Mouse (Mus musculus) forebrain, embryonic 11.5 days (tissue): Measurements from ENCODE around the gene Agxt. TPM values are rescaled to one million over a fixed set of nuclear protein-coding genes. Genes with fewer than 3 reads are reported as not detected.
A peak's percentile ranks its signal among the peaks of the same experiment; 100 is the strongest.

ENCODE experiments used
- ATAC-seq: fragments of 200-750 bp; cut with Nextera tagmentation; replicated peaks from 2 replicates; pipeline ENCODE4 v1.8.0; 2017; ENCODE audit warnings: moderate TSS enrichment; ENCODE audit not compliant: low FRiP score
- DNase-seq: peaks from one replicate; pipeline ENCODE4 v3.0.0-alpha.2; 2017; ENCODE audit warnings: low spot score
- H3K27ac ChIP-seq: fragments of 300-500 bp; sonication (generic); 2 replicates; pipeline ENCODE4 v1.5.1; 2014; ENCODE audit warnings: low read depth, low read length
- H3K27me3 ChIP-seq: fragments of 300-500 bp; sonication (generic); 2 replicates; pipeline ENCODE4 v1.6.1; 2014; ENCODE audit warnings: mild to moderate bottlenecking, low read length, mixed read lengths; ENCODE audit not compliant: control insufficient read depth, insufficient read depth
- H3K36me3 ChIP-seq: fragments of 300-500 bp; sonication (generic); 2 replicates; pipeline ENCODE4 v1.6.1; 2014; ENCODE audit warnings: mild to moderate bottlenecking, low read length, moderate library complexity, mixed read lengths; ENCODE audit not compliant: control insufficient read depth, insufficient read depth
- H3K4me1 ChIP-seq: fragments of 300-500 bp; sonication (generic); replicated peaks from 2 replicates; pipeline ENCODE4 v1.6.1; 2014; ENCODE audit warnings: low read length, mixed read lengths; ENCODE audit not compliant: control insufficient read depth, insufficient read depth
- H3K4me2 ChIP-seq: fragments of 300-500 bp; sonication (generic); 2 replicates; pipeline ENCODE4 v1.6.1; 2014; ENCODE audit warnings: low read depth, mild to moderate bottlenecking, low read length, moderate library complexity, mixed read lengths; ENCODE audit not compliant: severe bottlenecking
- H3K4me3 ChIP-seq: fragments of 300-500 bp; sonication (generic); 2 replicates; pipeline ENCODE4 v1.5.1; 2014; ENCODE audit warnings: low read depth, low read length
- H3K9ac ChIP-seq: fragments of 300-500 bp; sonication (generic); 2 replicates; pipeline ENCODE4 v1.6.1; 2014; ENCODE audit warnings: low read length
- H3K9me3 ChIP-seq: fragments of 300-500 bp; sonication (generic); 2 replicates; pipeline ENCODE4 v1.6.1; 2016; ENCODE audit warnings: low read length, mixed read lengths; ENCODE audit not compliant: control insufficient read depth
- WGBS: fragments of 180-500 bp; shearing (Covaris S2); extraction: QIAGEN DNeasy Blood & Tissue Kit; methylation state at CpG from one replicate; pipeline ENCODE4 v1.1.7; 2014; 5-methylcytosine and 5-hydroxymethylcytosine counted together
- polyA plus RNA-seq: library from polyadenylated mRNA; unstranded; fragments of >200 nt; fragmentation: Nextera tagmentation; extraction: Ambion mirVana; gene quantifications from 2 replicates; pipeline ENCODE4 v1.2.1, GENCODE M21; 2014

Gene Agxt
- polyA plus RNA-seq, result not detected in 2 replicates

- H3K9me3 ChIP-seq, result no peaks in the 10 kb centered on the region
- no peak for ATAC-seq
- WGBS, result 91% methylated on average over 12 of the region's 12 CpGs
- no peak within 1 kb of the TSS for H3K4me3 ChIP-seq
- no peak for DNase-seq
- H3K4me1 ChIP-seq, result no peaks in the 10 kb centered on the region
- H3K27ac ChIP-seq, result no peak within 1 kb of the TSS
- no peak within 1 kb of the TSS for H3K9ac ChIP-seq
- no peaks in the 10 kb centered on the region for H3K27me3 ChIP-seq
- no peaks in the 10 kb centered on the region for H3K36me3 ChIP-seq
- no peak within 1 kb of the TSS for H3K4me2 ChIP-seq
Observed at GRCm38 (mm10) chr1:93135036-93135526, at the start of gene Agxt. TSS of gene Agxt (plus strand) at chr1:93135240.

GRCm38 (mm10) chr1:93092582-93092981 lies 42.5 kb upstream of the Agxt start:
- Histone ChIP-seq H3K9ac (no peak overlapping the region), H3K4me3 (no peak overlapping the region), H3K27me3 (no peaks in the 10 kb centered on the region), H3K36me3 (peaks cover under 1% of the 10 kb centered on the region; the same call in 1 of the 2 replicates), H3K4me1 (peaks cover 9% of the 10 kb centered on the region; the same call in 1 of the 2 replicates), H3K27ac (no peak overlapping the region), H3K4me2 (no peak overlapping the region), H3K9me3 (no peaks in the 10 kb centered on the region)
- 86% methylated on average over 3 of the region's 3 CpGs for WGBS
- DNase-seq (peak; percentile 33), ATAC-seq (no peak)

- no peak overlapping the region for H3K9ac ChIP-seq
- no peaks in the 10 kb centered on the region for H3K9me3 ChIP-seq
- H3K27ac ChIP-seq, result no peak overlapping the region
- H3K4me1 ChIP-seq, result peaks cover 9% of the 10 kb centered on the region; the same call in 1 of the 2 replicates
- no peaks in the 10 kb centered on the region; the same call in 1 of the 2 replicates for H3K36me3 ChIP-seq
- H3K27me3 ChIP-seq, result no peaks in the 10 kb centered on the region; the same call in 1 of the 2 replicates
- 83% methylated on average over 5 of the region's 5 CpGs for WGBS
- no peak overlapping the region for H3K4me2 ChIP-seq
- no peak for ATAC-seq
- peak; percentile 35 for DNase-seq
- H3K4me3 ChIP-seq, result no peak overlapping the region
Observed at GRCm38 (mm10) chr1:93098956-93099355, 36.1 kb upstream of the Agxt start.

DNA sequence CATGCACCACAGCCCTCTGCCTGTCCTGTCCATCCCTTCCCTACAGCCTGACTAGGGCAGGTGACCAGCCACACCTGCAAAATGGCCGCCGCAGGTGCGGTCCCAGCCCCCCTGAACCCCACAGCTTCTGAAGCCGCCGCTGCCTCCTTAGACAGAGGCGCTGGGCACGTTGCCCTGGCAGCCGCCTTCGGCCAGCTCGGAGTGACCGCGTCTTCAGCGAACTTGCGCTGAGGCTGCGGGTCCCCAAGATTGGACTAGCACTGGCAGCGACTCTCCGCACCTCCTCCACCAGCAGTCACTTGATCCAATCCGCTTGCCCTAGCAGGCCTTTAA lies 34.8 kb upstream of the Agxt start:
- H3K4me3 ChIP-seq, result peak overlapping the region; percentile 59
- peaks cover 9% of the 10 kb centered on the region; the same call in 1 of the 2 replicates for H3K4me1 ChIP-seq
- H3K9ac ChIP-seq, result peak overlapping the region; percentile 75
- no peaks in the 10 kb centered on the region for H3K9me3 ChIP-seq
- no peaks in the 10 kb centered on the region; the same call in 1 of the 2 replicates for H3K36me3 ChIP-seq
- WGBS, result 2% methylated on average over 18 of the region's 18 CpGs
- DNase-seq, result no peak
- H3K4me2 ChIP-seq, result peak overlapping the region; percentile 92
- no peaks in the 10 kb centered on the region; the same call in 1 of the 2 replicates for H3K27me3 ChIP-seq
- H3K27ac ChIP-seq, result no peak overlapping the region
- ATAC-seq, result peak; percentile 4; the same call in 1 of the 2 replicates

GRCm38 (mm10) chr1:93100576-93101491 lies 34.2 kb upstream of the Agxt start:
- H3K36me3 ChIP-seq, result no peaks in the 10 kb centered on the region; the same call in 1 of the 2 replicates
- H3K4me1 ChIP-seq, result 0 out of 2 replicates have a peak, but pooled peaks cover 3% of the 10 kb centered on the region
- DNase-seq (peak; percentile 78), ATAC-seq (peak; percentile 64)
- peak overlapping the region; percentile 28; the same call in 1 of the 2 replicates for H3K27ac ChIP-seq
- WGBS, result under 1% methylated on average over 48 of the region's 49 CpGs
- peak overlapping the region; percentile 92 for H3K4me2 ChIP-seq
- H3K9me3 ChIP-seq, result no peaks in the 10 kb centered on the region
- peak overlapping the region; percentile 59 for H3K4me3 ChIP-seq
- H3K9ac ChIP-seq, result peak overlapping the region; percentile 75
- H3K27me3 ChIP-seq, result no peaks in the 10 kb centered on the region; the same call in 1 of the 2 replicates

DNA sequence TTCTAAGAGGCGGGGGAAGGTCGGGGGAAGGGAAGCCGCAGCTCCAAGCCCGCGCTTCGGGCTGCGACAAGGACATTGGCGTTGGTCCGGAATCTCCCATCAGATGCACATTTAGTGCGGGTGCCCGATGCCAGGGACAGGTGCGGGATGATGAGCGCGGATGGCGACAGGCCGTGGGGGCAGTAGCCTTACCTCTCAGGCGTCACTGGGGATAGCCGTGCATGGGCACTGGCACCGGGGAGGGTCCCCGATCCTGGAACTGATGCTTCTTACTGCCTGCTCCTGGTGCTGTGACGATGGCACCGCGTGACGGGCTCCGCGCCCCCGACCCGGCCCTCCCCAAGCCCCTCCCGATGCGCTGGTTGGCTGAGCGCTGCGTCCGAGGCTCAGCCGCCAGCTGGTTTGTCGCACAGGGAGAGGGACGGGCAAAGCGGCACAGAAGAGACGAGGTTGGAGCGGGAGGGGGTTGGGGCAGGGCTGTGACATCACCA lies 33.4 kb upstream of the Agxt start, which contains the start of gene Kif1a:
Kif1a (minus strand) TSS at position 381 of the 491 bp plus-strand sequence.
- Histone ChIP-seq H3K4me1 (no peaks in the 10 kb centered on the region), H3K4me3 (peak within 1 kb of the TSS; percentile 59), H3K9me3 (no peaks in the 10 kb centered on the region), H3K4me2 (peak within 1 kb of the TSS; percentile 92), H3K27me3 (no peaks in the 10 kb centered on the region; the same call in 1 of the 2 replicates), H3K9ac (peak within 1 kb of the TSS; percentile 75), H3K27ac (peak within 1 kb of the TSS; percentile 28; the same call in 1 of the 2 replicates), H3K36me3 (no peaks in the 10 kb centered on the region; the same call in 1 of the 2 replicates)
- ATAC-seq, result peak; percentile 90
- WGBS, result under 1% methylated on average over 39 of the region's 39 CpGs
- peak; percentile 91 for DNase-seq

GRCm38 (mm10) chr1:93102700-93103099 lies 32.3 kb upstream of the Agxt start:
- 65% methylated on average over 7 of the region's 7 CpGs for WGBS
- Histone ChIP-seq H3K36me3 (no peaks in the 10 kb centered on the region), H3K27me3 (no peaks in the 10 kb centered on the region; the same call in 1 of the 2 replicates), H3K9ac (no peak overlapping the region), H3K4me1 (no peaks in the 10 kb centered on the region), H3K27ac (no peak overlapping the region), H3K9me3 (no peaks in the 10 kb centered on the region), H3K4me2 (no peak overlapping the region), H3K4me3 (no peak overlapping the region)
- DNase-seq, result peak; percentile 49
- ATAC-seq, result no peak

GRCm38 (mm10) chr1:93114713-93115463 lies 20.2 kb upstream of the Agxt start:
- H3K36me3 ChIP-seq, result no peaks in the 10 kb centered on the region
- peak overlapping the region; percentile 73 for H3K4me2 ChIP-seq
- DNase-seq (peak; percentile 97), ATAC-seq (peak; percentile 100)
- H3K4me1 ChIP-seq, result peaks cover 5% of the 10 kb centered on the region; the same call in 1 of the 2 replicates
- no peaks in the 10 kb centered on the region for H3K9me3 ChIP-seq
- H3K27me3 ChIP-seq, result no peaks in the 10 kb centered on the region
- peak overlapping the region; percentile 61 for H3K9ac ChIP-seq
- 23% methylated on average over 21 of the region's 21 CpGs for WGBS
- peak overlapping the region; percentile 39 for H3K4me3 ChIP-seq
- H3K27ac ChIP-seq, result peak overlapping the region; percentile 47; the same call in 1 of the 2 replicates
